Mouse (Mus musculus) small intestine, adult 2 months (tissue): Measurements from ENCODE around the gene Eif5b.

Source experiments
- CTCF ChIP-seq: fragments of 200-500 bp; IDR thresholded peaks from 2 replicates; pipeline ENCODE4 v1.5.1; 2012; ENCODE audit warnings: low read depth, mild to moderate bottlenecking, control low read depth, inconsistent platforms, low read length, moderate library complexity, mixed read lengths; ENCODE audit not compliant: insufficient replicate concordance, insufficient read length; ENCODE audit errors: extremely low read depth
- POLR2A ChIP-seq: fragments of 200-500 bp; IDR thresholded peaks from 2 replicates; pipeline ENCODE4 v1.6.1; 2012; ENCODE audit warnings: low read depth, mild to moderate bottlenecking, control low read depth, inconsistent platforms, low read length, moderate library complexity

DNA sequence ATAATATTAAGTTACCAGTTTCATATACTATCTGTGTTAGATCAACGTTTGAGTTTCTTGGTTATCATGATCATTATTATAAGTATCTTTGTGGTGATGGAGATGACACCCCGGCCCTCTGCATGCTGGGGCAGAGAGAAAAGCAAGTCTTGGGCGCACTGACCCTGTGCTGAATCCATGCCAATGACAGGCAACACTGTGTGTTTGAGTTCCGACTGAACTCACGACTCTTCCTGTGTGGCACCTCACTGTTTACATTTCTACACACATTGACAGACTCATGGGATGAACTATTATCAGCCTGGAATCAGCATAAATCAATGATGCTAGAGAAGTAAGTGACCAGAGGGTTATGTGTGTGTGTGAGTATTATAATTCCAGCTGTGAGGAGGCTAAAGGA is 10.0 kb upstream of the Eif5b start:
- TF ChIP-seq CTCF (no peak), POLR2A (no peak)
